Mouse (Mus musculus): Measurements from ENCODE around the gene Top2b.

DNA sequence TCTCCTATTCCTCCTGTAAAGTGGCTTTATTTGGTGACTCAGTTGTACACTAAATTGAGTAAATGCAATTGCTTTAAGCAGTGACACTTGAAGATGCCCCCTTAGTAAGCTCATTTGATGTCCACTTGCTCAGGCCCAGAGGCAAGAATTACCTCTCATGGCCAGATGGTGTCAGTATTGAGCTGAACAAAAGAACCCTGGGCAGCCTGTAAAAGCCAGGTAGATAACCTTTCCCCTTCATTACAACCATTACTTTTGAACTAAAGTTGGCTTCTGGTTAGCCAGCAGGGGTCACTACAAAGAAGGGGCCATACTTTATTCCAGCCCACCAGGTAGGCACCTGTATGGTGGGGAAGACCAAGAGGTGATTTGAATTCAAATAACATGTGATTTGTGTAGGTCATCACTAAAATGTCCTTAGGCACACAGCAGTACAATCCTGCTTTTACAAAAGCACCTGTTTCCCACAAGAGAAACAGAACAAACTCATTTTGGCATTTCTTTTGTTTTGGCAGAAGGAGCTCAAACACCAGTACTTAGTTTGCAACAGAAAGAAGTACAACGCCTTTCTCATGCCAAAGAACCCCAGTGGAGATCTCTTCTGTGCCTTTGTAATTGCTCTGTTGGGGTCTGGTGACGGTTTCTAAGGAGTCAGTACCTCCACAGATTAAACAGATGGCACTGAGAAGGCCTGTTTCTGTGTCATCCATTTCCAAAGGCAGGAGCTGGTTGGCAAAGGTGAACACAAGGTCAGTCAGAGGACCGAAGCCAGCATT lies 69.6 kb downstream of the Top2b start:
- peak; percentile 89 for TF ChIP-seq CTCF (IDR thresholded peaks at IDR 0.05)
- no peak for TF ChIP-seq EP300 (IDR thresholded peaks at IDR 0.05)

Measured in lung, postnatal 0 days (tissue).